Mouse (Mus musculus) 3134 (cell line): ENCODE data around the gene Trpd52l3.
A peak's percentile ranks its signal among the peaks of the same experiment; 100 is the strongest.

Source experiments
- DNase-seq: peaks from one replicate; pipeline ENCODE4 v3.0.0-alpha.2; 2011; ENCODE audit warnings: low spot score; ENCODE audit not compliant: insufficient read length; ENCODE audit errors: extremely low read depth

The Trpd52l3 gene

DNA sequence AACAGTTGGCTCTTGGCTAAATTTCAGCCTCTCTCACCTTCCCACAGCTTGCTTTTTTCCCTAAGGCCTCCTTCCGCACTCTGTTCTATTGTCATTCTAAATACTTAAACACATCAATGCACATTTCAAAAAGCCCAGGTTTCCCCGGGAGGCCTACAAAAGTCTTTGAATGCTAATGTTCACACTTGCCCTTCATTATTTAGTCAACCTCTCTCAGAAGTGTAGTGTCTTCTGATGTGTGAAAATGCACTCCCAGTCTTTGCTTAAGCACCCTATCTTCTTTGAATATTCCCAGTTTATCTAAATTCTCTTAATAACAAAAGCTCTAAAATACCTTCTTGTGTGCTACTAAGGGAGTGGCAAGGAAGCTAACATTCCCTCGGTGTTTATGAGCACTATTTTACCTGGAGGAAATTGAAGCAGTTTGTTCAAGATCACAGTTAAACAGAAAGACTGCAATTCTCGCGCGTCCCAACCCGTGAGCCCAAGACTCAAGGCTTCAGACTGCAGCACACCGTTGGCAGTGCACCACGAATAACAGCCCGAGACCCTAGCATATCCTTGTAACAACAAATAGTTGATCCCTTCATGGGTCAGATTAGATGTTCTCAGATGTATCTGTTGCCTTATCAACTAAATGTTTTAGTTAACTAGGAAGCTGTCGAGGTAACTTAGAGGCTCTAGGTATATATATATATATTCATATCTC is 25.6 kb downstream of the Trpd52l3 start:
- no peak for DNase-seq

DNA sequence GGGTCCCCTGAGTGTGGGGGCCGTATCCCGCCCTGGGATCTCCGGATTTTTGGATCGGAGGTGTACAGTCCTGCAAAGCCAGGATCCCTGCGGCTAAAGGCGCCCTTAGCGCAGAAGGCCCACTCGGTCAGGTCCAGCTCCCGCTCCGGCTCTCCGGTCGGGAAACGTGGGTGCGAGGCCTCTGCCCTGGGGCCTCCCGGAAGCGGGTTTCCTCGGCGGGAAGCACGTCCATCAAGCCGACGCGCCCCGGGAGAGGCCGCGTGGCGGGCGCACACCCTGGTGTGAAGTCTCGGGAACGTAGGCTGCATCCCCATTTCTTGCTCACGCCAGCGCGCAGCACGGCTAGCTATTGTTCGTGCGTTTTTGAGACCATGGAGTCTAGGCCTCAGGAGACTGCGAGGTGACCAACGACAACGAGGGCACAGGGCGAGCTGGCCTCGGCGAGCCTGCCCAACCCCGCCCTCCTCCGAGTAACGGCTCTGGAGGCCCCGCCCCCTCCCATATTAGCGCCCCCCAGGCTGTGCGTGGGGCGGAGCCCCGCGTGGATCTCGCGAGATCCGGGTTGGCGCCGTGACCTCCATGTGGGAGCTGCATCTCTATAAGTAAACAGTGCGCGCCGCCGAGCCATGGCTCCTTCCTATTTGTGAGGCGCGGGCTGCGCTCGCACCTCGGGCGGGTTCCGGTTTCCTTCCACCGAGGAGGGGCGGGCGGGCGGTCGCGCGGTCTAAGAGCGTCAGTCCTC is 26.5 kb downstream of the Trpd52l3 start, which contains the start of gene Uhrf2:
TSS of gene Uhrf2 (plus strand) at position 620 of the 742 bp plus-strand sequence.
- DNase-seq: peak; percentile 85

- peak; percentile 66 for DNase-seq
Measured at GRCm38 (mm10) chr19:30030636-30031467, 27.3 kb downstream of the Trpd52l3 start.

GRCm38 (mm10) chr19:30031468-30031931 is 27.9 kb downstream of the Trpd52l3 start:
- peak; percentile 60 for DNase-seq

GRCm38 (mm10) chr19:30032206-30032605 is 28.6 kb downstream of the Trpd52l3 start:
- no peak for DNase-seq

DNA sequence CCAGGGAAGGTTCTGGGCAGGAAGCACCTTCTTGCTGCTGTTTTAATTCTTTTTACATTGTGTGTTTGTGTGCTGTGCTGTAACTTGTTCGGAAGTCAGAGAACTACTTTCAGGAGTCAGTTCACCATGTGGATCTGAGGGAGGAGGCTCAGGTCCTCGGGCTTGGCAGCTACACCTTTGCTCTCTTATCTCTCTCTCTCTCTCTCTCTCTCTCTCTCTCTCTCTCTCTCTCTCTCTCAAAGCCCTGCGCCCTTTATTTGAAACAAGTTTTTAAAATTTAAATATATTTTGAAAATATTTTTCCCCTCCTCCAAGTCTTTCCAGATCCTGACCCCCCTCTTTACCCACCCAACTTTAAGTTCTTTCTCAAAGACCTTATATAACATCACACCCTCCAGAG is 31.8 kb downstream of the Trpd52l3 start:
- no peak for DNase-seq

DNA sequence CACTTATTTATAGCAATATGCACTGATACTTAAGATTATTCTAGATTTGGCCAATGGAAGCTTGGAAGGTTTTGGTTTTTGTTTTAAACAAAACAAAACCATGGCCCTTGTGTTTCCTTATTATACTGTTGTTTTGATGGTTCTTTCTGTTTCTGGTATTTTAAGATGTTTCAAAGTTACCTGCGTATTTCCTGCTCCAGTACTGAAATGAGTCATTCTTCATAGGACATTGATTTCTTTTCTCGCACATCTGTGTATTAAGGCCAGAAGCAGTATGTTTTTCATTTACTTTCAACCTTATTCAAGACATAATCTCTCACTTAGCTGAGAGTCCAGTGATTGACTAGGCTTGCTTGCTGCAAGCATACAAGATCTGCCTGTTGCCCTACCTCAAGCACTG is 40.1 kb downstream of the Trpd52l3 start:
- DNase-seq: no peak

DNA sequence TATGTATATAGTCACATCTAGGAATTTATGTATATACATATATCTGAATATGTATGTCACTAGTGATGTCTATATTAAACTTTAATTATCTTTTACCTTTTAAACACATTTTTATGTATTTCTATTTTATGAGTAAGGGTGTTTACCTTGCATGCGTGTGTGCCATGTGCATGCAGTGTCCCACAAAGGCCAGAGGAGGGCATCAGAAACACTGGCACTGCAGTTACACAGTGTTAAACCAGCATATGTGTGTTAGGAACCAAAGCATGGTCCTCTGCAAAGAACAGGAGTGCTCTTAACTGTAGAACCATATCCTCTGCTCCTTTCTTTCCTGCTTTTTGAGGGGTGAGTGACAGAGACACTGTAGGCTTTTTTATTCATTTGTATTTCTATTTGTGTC is 41.0 kb downstream of the Trpd52l3 start:
- DNase-seq: no peak

- DNase-seq: peak; percentile 14
Measured at GRCm38 (mm10) chr19:30045857-30046256, 42.3 kb downstream of the Trpd52l3 start.

- DNase-seq: no peak
Measured at GRCm38 (mm10) chr19:30050584-30050983, 47.0 kb downstream of the Trpd52l3 start.

DNA sequence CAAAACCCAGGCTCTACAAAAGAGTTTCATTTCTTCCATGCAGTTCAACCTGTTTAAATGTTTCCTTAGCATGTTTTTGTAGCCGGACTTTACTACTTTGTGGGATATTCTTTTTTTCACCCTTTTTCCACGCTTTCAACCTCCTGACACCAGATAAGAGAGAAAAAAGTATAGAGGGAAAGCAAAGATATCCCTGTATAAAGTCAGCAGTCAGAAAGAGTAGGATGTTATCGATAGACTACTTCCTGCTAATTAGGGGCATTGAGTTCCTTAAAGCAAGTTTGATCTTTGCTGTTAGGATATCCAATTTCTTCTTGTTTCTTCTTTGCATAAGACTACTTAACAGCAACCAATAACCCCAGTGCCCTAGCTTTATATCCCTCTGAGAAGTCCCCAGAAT is 47.9 kb downstream of the Trpd52l3 start:
- DNase-seq: no peak

DNA sequence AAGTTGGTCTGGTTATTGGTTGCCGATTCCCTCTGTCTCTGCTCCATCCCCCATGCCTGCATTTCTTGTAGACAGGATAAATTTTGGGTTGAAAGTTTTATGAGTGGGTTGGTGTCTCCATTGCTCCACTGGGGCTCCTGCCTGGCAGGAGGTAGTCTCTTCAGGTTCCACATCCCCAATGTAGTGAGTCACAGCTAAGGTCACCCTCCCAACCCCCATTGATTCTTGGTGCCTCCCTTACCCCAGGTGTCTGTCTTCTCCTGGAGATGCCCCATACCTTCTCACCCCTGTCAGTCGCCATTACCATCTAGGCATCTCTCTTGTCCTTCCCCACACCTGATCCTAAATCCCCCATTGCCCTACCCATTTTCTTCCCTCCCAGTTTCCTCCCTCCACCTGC is 50.6 kb downstream of the Trpd52l3 start:
- DNase-seq: no peak
